Mouse (Mus musculus): ENCODE results near the gene Fam124a. TPM values are rescaled to one million over a fixed set of nuclear protein-coding genes. Genes with fewer than 3 reads are reported as not detected.

Gene Fam124a
- polyA plus RNA-seq (2015; fragmentation: Nextera tagmentation; extraction: Ambion mirVana): 35.9 and 37.0 TPM in 2 replicates

GRCm38 (mm10) chr14:62555309-62555829, at the start of gene Fam124a:
Gene Fam124a, plus strand, starts transcription at chr14:62555737.
- peak within 1 kb of the TSS; percentile 87 for H3K4me2 ChIP-seq (replicated peaks)
- no peaks in the 10 kb centered on the region for H3K36me3 ChIP-seq
- H3K4me1 ChIP-seq: peaks cover 24% of the 10 kb centered on the region
- H3K27ac ChIP-seq (replicated peaks): peak within 1 kb of the TSS; percentile 79
- H3K27me3 ChIP-seq: no peaks in the 10 kb centered on the region
- H3K9me3 ChIP-seq: no peaks in the 10 kb centered on the region
- WGBS: under 1% methylated on average over 51 of the region's 51 CpGs
- peak within 1 kb of the TSS; percentile 79 for H3K9ac ChIP-seq (replicated peaks)
- H3K4me3 ChIP-seq: peak within 1 kb of the TSS; percentile 85
- ATAC-seq (replicated peaks): peak; percentile 92

GRCm38 (mm10) chr14:62506261-62506660, 49.3 kb upstream of the Fam124a start:
- WGBS: 81% methylated on average over 3 of the region's 3 CpGs
- no peak for ATAC-seq (replicated peaks)

GRCm38 (mm10) chr14:62509350-62509749, 46.2 kb upstream of the Fam124a start:
- H3K27ac ChIP-seq (replicated peaks): no peak overlapping the region
- no peaks in the 10 kb centered on the region for H3K4me1 ChIP-seq
- no peaks in the 10 kb centered on the region for H3K9me3 ChIP-seq
- no peak for ATAC-seq (replicated peaks)
- no peaks in the 10 kb centered on the region for H3K36me3 ChIP-seq
- H3K9ac ChIP-seq (replicated peaks): no peak overlapping the region
- H3K27me3 ChIP-seq: no peaks in the 10 kb centered on the region
- no peak overlapping the region for H3K4me3 ChIP-seq
- H3K4me2 ChIP-seq (replicated peaks): no peak overlapping the region
- WGBS: 66% methylated on average over 3 of the region's 3 CpGs

More at GRCm38 (mm10) chr14:62506261-62506660, 49.3 kb upstream of the Fam124a start:
- H3K4me2 ChIP-seq (replicated peaks): no peak overlapping the region
- H3K4me1 ChIP-seq: no peaks in the 10 kb centered on the region
- no peaks in the 10 kb centered on the region for H3K9me3 ChIP-seq
- no peak overlapping the region for H3K27ac ChIP-seq (replicated peaks)
- no peak overlapping the region for H3K9ac ChIP-seq (replicated peaks)
- no peaks in the 10 kb centered on the region for H3K27me3 ChIP-seq
- H3K36me3 ChIP-seq: no peaks in the 10 kb centered on the region
- H3K4me3 ChIP-seq: no peak overlapping the region

GRCm38 (mm10) chr14:62512845-62513244, 42.7 kb upstream of the Fam124a start:
- WGBS: 63% methylated on average over 1 of the region's 1 CpGs
- H3K9ac ChIP-seq (replicated peaks): no peak overlapping the region
- H3K4me3 ChIP-seq: no peak overlapping the region
- no peak overlapping the region for H3K27ac ChIP-seq (replicated peaks)
- no peaks in the 10 kb centered on the region for H3K9me3 ChIP-seq
- no peaks in the 10 kb centered on the region for H3K36me3 ChIP-seq
- no peaks in the 10 kb centered on the region for H3K4me1 ChIP-seq
- no peak for ATAC-seq (replicated peaks)
- no peaks in the 10 kb centered on the region for H3K27me3 ChIP-seq
- H3K4me2 ChIP-seq (replicated peaks): no peak overlapping the region

- no peak overlapping the region for H3K27ac ChIP-seq (replicated peaks)
- no peak overlapping the region for H3K4me3 ChIP-seq
- no peak overlapping the region for H3K9ac ChIP-seq (replicated peaks)
- H3K36me3 ChIP-seq: no peaks in the 10 kb centered on the region
- H3K9me3 ChIP-seq: no peaks in the 10 kb centered on the region
- no peak overlapping the region for H3K4me2 ChIP-seq (replicated peaks)
- H3K27me3 ChIP-seq: no peaks in the 10 kb centered on the region
- no peak for ATAC-seq (replicated peaks)
- WGBS: 69% methylated on average over 2 of the region's 2 CpGs
- no peaks in the 10 kb centered on the region for H3K4me1 ChIP-seq
Measured at GRCm38 (mm10) chr14:62530951-62531350, 24.6 kb upstream of the Fam124a start.

- ATAC-seq (replicated peaks): no peak
Measured at GRCm38 (mm10) chr14:62536127-62536526, 19.4 kb upstream of the Fam124a start.

GRCm38 (mm10) chr14:62536988-62537387, 18.5 kb upstream of the Fam124a start:
- Histone ChIP-seq H3K9me3 (no peaks in the 10 kb centered on the region), H3K4me2 (replicated peaks) (no peak overlapping the region), H3K9ac (replicated peaks) (no peak overlapping the region), H3K4me3 (no peak overlapping the region), H3K36me3 (no peaks in the 10 kb centered on the region), H3K27me3 (no peaks in the 10 kb centered on the region), H3K27ac (replicated peaks) (no peak overlapping the region), H3K4me1 (no peaks in the 10 kb centered on the region)
- no peak for ATAC-seq (replicated peaks)
- 72% methylated on average over 5 of the region's 5 CpGs for WGBS

More at GRCm38 (mm10) chr14:62536127-62536526, 19.4 kb upstream of the Fam124a start:
- Histone ChIP-seq H3K4me3 (no peak overlapping the region), H3K36me3 (no peaks in the 10 kb centered on the region), H3K9me3 (no peaks in the 10 kb centered on the region), H3K4me2 (replicated peaks) (no peak overlapping the region), H3K9ac (replicated peaks) (no peak overlapping the region), H3K27ac (replicated peaks) (no peak overlapping the region), H3K4me1 (no peaks in the 10 kb centered on the region), H3K27me3 (no peaks in the 10 kb centered on the region)
- 57% methylated on average over 5 of the region's 5 CpGs for WGBS

- no peak for ATAC-seq (replicated peaks)
- H3K27ac ChIP-seq (replicated peaks): no peak overlapping the region
- H3K4me1 ChIP-seq: no peaks in the 10 kb centered on the region
- H3K36me3 ChIP-seq: no peaks in the 10 kb centered on the region
- no peak overlapping the region for H3K9ac ChIP-seq (replicated peaks)
- no peak overlapping the region for H3K4me3 ChIP-seq
- no peak overlapping the region for H3K4me2 ChIP-seq (replicated peaks)
- no peaks in the 10 kb centered on the region for H3K9me3 ChIP-seq
- no peaks in the 10 kb centered on the region for H3K27me3 ChIP-seq
- 72% methylated on average over 3 of the region's 3 CpGs for WGBS
Measured at GRCm38 (mm10) chr14:62539834-62540233, 15.7 kb upstream of the Fam124a start.

GRCm38 (mm10) chr14:62541751-62542150, 13.8 kb upstream of the Fam124a start:
- WGBS: 82% methylated on average over 1 of the region's 1 CpGs
- Histone ChIP-seq H3K4me1 (no peaks in the 10 kb centered on the region), H3K9ac (replicated peaks) (no peak overlapping the region), H3K27me3 (no peaks in the 10 kb centered on the region), H3K27ac (replicated peaks) (no peak overlapping the region), H3K9me3 (no peaks in the 10 kb centered on the region), H3K4me2 (replicated peaks) (no peak overlapping the region), H3K36me3 (no peaks in the 10 kb centered on the region), H3K4me3 (no peak overlapping the region)
- no peak for ATAC-seq (replicated peaks)

GRCm38 (mm10) chr14:62546296-62546695, 9.2 kb upstream of the Fam124a start:
- Histone ChIP-seq H3K4me1 (no peaks in the 10 kb centered on the region), H3K9me3 (no peaks in the 10 kb centered on the region), H3K27me3 (no peaks in the 10 kb centered on the region), H3K9ac (replicated peaks) (no peak overlapping the region), H3K4me2 (replicated peaks) (no peak overlapping the region), H3K27ac (replicated peaks) (no peak overlapping the region), H3K36me3 (no peaks in the 10 kb centered on the region), H3K4me3 (no peak overlapping the region)
- WGBS: 82% methylated on average over 6 of the region's 6 CpGs
- no peak for ATAC-seq (replicated peaks)

- Histone ChIP-seq H3K9me3 (no peaks in the 10 kb centered on the region), H3K27ac (replicated peaks) (no peak overlapping the region), H3K4me3 (no peak overlapping the region), H3K4me2 (replicated peaks) (no peak overlapping the region), H3K36me3 (no peaks in the 10 kb centered on the region), H3K9ac (replicated peaks) (no peak overlapping the region), H3K27me3 (no peaks in the 10 kb centered on the region), H3K4me1 (no peaks in the 10 kb centered on the region)
- no peak for ATAC-seq (replicated peaks)
- 46% methylated on average over 4 of the region's 4 CpGs for WGBS
Measured at GRCm38 (mm10) chr14:62546746-62547145, 8.8 kb upstream of the Fam124a start.

- Histone ChIP-seq H3K27ac (replicated peaks) (no peak overlapping the region), H3K4me3 (no peak overlapping the region), H3K9ac (replicated peaks) (no peak overlapping the region), H3K9me3 (no peaks in the 10 kb centered on the region), H3K4me1 (no peaks in the 10 kb centered on the region), H3K36me3 (no peaks in the 10 kb centered on the region), H3K27me3 (no peaks in the 10 kb centered on the region), H3K4me2 (replicated peaks) (no peak overlapping the region)
- no peak for ATAC-seq (replicated peaks)
- 62% methylated on average over 4 of the region's 4 CpGs for WGBS
Measured at GRCm38 (mm10) chr14:62550121-62550520, 5.4 kb upstream of the Fam124a start.

GRCm38 (mm10) chr14:62552771-62553170, 2.8 kb upstream of the Fam124a start:
- H3K36me3 ChIP-seq: no peaks in the 10 kb centered on the region
- ATAC-seq (replicated peaks): no peak
- H3K27ac ChIP-seq (replicated peaks): no peak overlapping the region
- peaks cover 14% of the 10 kb centered on the region for H3K4me1 ChIP-seq
- no peaks in the 10 kb centered on the region for H3K27me3 ChIP-seq
- H3K4me2 ChIP-seq (replicated peaks): no peak overlapping the region
- WGBS: 88% methylated on average over 4 of the region's 4 CpGs
- no peak overlapping the region for H3K4me3 ChIP-seq
- H3K9ac ChIP-seq (replicated peaks): no peak overlapping the region
- H3K9me3 ChIP-seq: no peaks in the 10 kb centered on the region
